Mouse (Mus musculus) activated CD4-positive, CD25-positive, alpha-beta regulatory T cell, adult 9 weeks (primary cell): Measurements from ENCODE around the gene 4833427G06Rik. TPM values are rescaled to one million over a fixed set of nuclear protein-coding genes. Genes with fewer than 3 reads are reported as not detected.

Experiments
- polyA plus RNA-seq: library from polyadenylated mRNA; unstranded; fragments of 100-300 nt; shearing (Covaris generic); gene quantifications from one replicate; pipeline ENCODE4 v1.2.1, GENCODE M21; 2017

Gene 4833427G06Rik
- not detected for polyA plus RNA-seq

GRCm38 (mm10) chr9:51101756-51102425 is at the start of gene 4833427G06Rik:
4833427G06Rik (minus strand) TSS chr9:51102078.

GRCm38 (mm10) chr9:51076979-51077315 is 24.9 kb downstream of the 4833427G06Rik start, which contains the start of gene Layn:
Layn (minus strand) TSS chr9:51077094.

GRCm38 (mm10) chr9:51060601-51061000 is 41.3 kb downstream of the 4833427G06Rik start, which contains the start of gene Btg4:
Btg4 (plus strand) TSS chr9:51060901.

Other genes with a start within 250 kb of the 4833427G06Rik start
- gene Sik2, start 93.0 kb downstream of the 4833427G06Rik start, polyA plus RNA-seq: 19.5 TPM
- not detected for gene Btg4, start 41.2 kb downstream of the 4833427G06Rik start, polyA plus RNA-seq
- not detected for gene Layn, start 25.0 kb downstream of the 4833427G06Rik start, polyA plus RNA-seq
- gene Gm32742, start 63.4 kb upstream of the 4833427G06Rik start, polyA plus RNA-seq: not detected
- gene Pou2af1, start 111.6 kb upstream of the 4833427G06Rik start, polyA plus RNA-seq: 10.6 TPM
- not detected for gene Colca2, start 176.5 kb upstream of the 4833427G06Rik start, polyA plus RNA-seq
- gene 1810046K07Rik, start 226.8 kb upstream of the 4833427G06Rik start, polyA plus RNA-seq: not detected